Mouse (Mus musculus) embryonic stem cell, embryonic (primary cell): ENCODE data around the gene Spire2.

Experiments used
- CTCF ChIA-PET, 4 experiments: fragments of 300-600 bp in 2 of 4; fragments of 350-600 bp in 2 of 4; sonication (Branson Sonifier 250); formaldehyde crosslinking; loops; one replicate each; lab custom pipeline; 2022; ENCODE audit warnings: inconsistent platforms in 2 of 4; lab: Charles Lee
- POLR2A ChIA-PET, 4 experiments: fragments of 300-600 bp in 2 of 4; fragments of 350-600 bp in 2 of 4; sonication (Branson Sonifier 250); formaldehyde crosslinking; loops; one replicate each; lab custom pipeline; 2022; ENCODE audit warnings: antibody characterized with exemption in 4 of 4, inconsistent platforms in 1 of 4; lab: Charles Lee

Gene Spire2

DNA sequence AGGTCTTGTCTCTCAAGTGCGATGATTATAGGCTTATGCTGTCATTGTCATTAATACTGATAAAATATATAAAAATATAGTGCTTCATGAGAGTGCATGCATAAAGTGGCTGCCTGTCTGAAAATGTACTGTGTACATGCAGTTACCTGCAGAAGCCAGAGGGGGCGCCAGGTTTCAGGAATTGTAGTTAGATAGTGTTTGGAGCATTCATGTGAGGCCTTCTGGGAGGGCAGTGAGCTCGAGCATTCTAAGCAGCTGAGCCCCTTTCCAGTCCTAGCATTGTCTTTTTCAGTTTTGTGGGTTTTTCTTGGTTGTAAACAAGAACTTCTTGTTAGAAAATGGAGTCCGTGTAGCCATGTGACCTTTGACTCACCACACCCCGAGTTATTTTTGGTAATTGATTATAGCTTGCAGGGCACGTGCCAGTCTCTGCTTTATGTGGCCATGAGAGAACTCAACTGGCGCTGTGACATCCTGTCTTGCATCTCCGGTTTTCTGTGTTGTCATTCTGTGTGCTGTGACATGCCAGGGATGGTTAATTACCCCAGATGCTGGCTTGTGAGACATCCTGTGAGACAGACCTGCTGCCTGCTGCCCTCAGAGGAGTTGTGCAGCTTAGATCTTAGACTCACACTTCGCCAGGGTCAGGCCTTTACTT, 52.5 kb downstream of the Spire2 start:
- ChIA-PET CTCF (interaction anchor here (0.5 to 2.0 kb wide), 40 partner anchors 8 to 245 kb away, joined by 3 to 16 read pairs (median 4); partner anchors contain the start of genes Mc1r (in 3 of the 4), Tcf25 (in 3 of the 4), Spata2l (in 1 of the 4) and Spire2 (in 1 of the 4)), POLR2A (interaction anchor here in 2 of 4 experiments (0.9 to 3.9 kb wide), 11 partner anchors 9 to 69 kb away, joined by 3 to 17 read pairs (median 5); partner anchors contain the start of genes Mc1r (in 2 of the 2) and Tcf25 (in 2 of the 2))

DNA sequence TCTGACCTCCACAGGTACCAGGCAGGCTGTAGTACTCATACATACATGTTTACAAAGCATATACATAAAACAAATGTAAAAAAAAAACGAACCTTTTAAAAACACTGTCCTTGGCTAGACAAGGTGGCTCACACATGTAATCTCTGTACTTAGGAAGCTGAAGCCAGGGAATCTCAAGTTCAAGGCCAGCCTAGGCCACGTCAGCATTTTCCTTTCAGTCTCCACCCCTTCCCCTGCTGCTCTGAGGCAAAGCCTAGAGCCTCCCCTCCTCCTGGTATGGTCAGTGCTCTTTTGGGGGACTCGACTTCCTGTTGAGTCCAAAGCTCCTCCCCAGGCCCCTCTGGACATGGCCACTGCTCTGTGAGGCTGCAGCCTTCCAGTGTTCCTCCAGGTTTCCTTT, 54.5 kb downstream of the Spire2 start:
- POLR2A ChIA-PET = interaction anchor here in 3 of 4 experiments (0.5 to 1.9 kb wide), 7 partner anchors 13 to 891 kb away, joined by 3 to 8 read pairs (median 3); partner anchors contain the start of genes Tcf25 (in 2 of the 3) and Def8 (in 1 of the 3)
- CTCF ChIA-PET = interaction anchor here in 2 of 4 experiments (0.7 to 1.6 kb wide), 3 partner anchors 20 to 36 kb away, joined by 3 to 5 read pairs (median 3); partner anchors contain the start of gene Mc1r (in 2 of the 2)

DNA sequence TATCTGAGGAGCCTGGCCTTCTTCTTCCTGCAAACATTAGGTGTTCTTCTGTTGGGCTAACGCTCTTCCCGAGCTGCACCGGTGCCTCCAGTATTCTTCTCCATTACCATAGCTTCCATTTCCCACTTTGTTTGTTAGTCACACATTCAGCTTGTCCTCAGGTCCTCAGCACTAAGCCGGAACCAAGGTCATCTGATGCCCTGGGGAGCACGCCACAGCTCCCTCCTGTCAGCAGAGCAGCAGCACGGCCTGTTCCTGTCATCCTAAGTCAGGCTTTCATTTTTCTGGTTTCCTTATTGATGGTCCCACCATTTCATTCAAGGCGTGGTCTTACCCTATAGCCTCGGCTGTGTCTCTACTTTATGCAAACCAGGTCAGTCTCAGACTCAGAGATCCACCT, 55.3 kb downstream of the Spire2 start:
- CTCF ChIA-PET = interaction anchor here in 2 of 4 experiments (0.7 to 1.6 kb wide), 4 partner anchors 18 to 35 kb away, joined by 3 to 5 read pairs (median 3); partner anchors contain the start of gene Mc1r (in 2 of the 2)
- POLR2A ChIA-PET = interaction anchor here in 2 of 4 experiments (0.8 to 1.9 kb wide), 4 partner anchors 14 to 892 kb away, joined by 3 to 8 read pairs (median 4); partner anchors contain the start of gene Tcf25 (in 2 of the 2)

DNA sequence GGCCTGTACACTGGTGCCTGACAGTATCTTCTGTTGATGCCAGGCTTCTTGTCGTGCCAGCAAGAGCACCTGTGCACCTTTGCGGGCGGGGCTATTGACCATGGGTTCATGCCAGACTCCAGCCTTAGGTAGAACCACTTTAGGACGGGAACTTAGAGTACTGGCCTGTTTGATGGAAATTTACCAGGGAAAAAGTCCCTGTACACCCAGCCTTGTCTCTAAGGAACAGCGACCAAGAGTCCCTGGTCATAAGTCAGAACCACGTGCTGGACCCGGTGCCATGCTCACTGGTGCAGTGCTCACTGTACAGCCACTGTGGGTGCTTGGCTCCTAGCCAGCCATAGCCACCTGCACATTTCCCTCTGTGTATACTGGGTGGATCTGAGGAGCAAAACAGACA, 56.5 kb downstream of the Spire2 start:
- CTCF ChIA-PET = interaction anchor here in 3 of 4 experiments (0.9 to 2.3 kb wide), 4 partner anchors 18 to 54 kb away, joined by 3 to 7 read pairs (median 3); partner anchors contain the start of gene Mc1r (in 1 of the 3)
- POLR2A ChIA-PET = interaction anchor here in 2 of 4 experiments (0.6 to 1.2 kb wide), 5 partner anchors 13 to 277 kb away, joined by 3 read pairs; partner anchors contain the start of gene Tcf25 (in 1 of the 2)

DNA sequence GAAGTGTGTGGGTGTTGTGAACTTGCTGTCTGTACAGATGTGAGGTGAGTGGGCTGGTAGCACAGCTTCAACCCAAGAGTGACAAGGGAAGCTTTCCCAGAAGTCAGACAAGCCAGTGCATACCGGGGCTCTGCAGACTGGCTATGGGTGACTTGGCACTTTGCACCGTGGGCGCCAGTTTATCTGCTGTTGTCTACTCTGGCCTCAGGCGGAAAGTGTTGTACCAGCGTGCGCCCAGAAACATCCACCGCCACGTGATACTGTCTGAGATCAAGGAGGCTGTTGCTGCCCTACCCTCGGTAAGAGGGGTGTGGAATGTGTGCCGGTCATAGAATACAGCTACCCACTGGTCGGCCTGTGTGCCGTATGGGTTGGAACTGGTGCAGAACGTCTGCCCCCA, 65.8 kb downstream of the Spire2 start:
- ChIA-PET POLR2A (interaction anchor here in 3 of 4 experiments (1.0 to 2.5 kb wide), 14 partner anchors 8 to 818 kb away, joined by 3 to 14 read pairs (median 4); partner anchors contain the start of genes Mc1r (in 2 of the 3) and Tcf25 (in 1 of the 3)), CTCF (interaction anchor here (0.8 to 2.0 kb wide), 11 partner anchors 8 to 45 kb away, joined by 3 to 18 read pairs (median 4); partner anchors contain the start of gene Mc1r (in 4 of the 4))

DNA sequence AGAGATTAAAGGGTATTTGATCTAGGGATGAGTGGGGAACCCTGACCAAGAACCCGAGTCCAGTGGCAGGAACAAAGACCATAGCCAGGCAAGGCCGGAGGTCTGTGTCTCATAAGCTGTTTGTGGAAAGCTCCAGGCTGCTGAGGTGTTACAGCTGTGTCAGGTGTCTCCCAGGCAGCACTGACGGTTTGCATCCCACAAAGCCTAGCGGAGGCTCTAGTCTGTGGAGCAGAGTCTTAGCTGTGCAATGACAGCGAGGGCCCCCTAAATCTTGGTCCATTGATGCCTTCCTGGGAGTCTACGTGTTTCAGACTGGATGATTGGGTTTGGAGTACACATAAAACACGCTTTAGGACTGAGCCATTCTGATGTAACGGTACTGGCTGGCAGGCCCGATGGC, 69.4 kb downstream of the Spire2 start:
- POLR2A ChIA-PET = no interaction called here
- CTCF ChIA-PET = interaction anchor here in 1 of 4 experiments (1.1 kb wide), 1 partner anchor 17 kb away, joined by 4 read pairs; no protein-coding TSS in a partner anchor

DNA sequence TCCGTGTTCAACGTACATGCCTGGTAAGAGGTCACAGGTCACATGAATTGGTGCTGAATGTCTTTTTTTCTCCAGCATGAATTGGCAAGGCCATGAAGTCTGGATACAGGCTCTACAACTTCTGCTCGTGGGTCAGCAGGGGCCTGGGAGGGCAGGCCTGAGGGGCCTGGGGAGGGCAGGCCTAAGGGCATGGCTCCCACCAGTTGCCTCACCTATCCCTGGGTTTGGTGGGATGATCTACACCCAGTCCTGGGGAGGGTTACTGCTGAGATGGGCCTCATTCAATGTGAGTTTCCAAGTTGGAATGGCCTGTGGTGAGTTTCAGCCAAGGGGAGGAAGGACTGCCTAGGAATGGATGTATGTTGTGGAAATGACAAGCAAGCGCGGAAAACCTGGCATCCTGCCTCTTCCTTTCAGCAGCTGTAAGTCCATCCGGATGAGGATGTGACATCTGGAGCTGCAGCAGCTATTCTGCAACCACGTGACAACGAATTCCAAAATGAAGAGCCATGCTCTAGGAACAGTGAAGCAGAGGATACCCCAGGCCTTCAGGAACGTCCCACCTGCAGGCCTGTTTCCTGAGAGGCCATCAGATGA, 70.3 kb downstream of the Spire2 start:
- POLR2A ChIA-PET = interaction anchor here in 2 of 4 experiments (1.0 to 2.5 kb wide), 7 partner anchors 10 to 29 kb away, joined by 3 to 24 read pairs (median 7); partner anchors contain the start of gene Tcf25 (in 1 of the 2)
- CTCF ChIA-PET = interaction anchor here in 1 of 4 experiments (0.7 kb wide), 1 partner anchor 104 kb away, joined by 3 read pairs; no protein-coding TSS in a partner anchor

DNA sequence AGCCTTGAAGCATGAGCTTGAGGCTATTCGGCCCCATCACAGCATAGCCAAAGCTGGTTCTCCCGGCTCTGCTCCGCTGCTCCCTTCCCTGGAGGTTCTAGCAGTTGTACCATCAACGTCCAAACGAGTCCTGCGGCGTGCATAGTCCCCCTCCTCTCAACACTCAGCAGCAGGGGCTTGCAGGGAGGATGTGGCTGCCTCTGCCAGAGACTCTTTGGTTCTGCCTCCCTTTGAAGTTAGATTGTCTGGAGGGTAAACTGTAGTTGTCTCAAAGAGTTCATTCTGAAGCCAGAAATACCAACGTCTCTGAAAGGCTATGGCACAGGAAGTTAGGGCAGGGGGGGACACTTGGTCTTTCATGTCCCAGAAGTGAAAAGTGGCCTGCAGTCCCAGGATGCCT, 72.0 kb downstream of the Spire2 start:
- ChIA-PET CTCF (interaction anchor here in 1 of 4 experiments (1.4 kb wide), 1 partner anchor 19 kb away, joined by 4 read pairs; no protein-coding TSS in a partner anchor), POLR2A (interaction anchor here in 1 of 4 experiments (1.8 to 2.5 kb wide), 3 partner anchors 13 to 31 kb away, joined by 7 to 15 read pairs (median 7); partner anchors contain the start of gene Tcf25)

DNA sequence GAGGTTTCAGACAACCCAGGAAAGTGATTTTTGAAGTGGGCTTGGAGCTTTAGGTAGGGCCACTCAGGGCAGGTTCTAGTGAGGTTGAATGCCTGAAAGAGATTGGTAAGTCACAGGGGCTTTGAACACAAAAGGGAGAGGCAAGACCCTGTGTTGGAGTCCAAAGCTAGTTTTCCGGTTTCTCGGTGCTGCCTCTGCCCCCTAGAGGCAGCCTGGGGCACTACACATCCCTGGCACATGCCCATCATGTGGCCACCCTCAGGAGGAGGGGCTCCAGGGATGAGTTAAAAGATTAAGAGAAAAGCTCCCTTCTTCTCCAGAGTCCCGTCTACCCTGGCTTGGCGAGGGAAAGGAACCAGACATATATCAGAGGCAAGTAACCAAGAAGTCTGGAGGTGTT, 74.3 kb downstream of the Spire2 start, which contains the start of gene Mc1r:
Gene Mc1r, plus strand, starts transcription at position 322 of the 400 bp plus-strand sequence.
- POLR2A ChIA-PET = interaction anchor here in 3 of 4 experiments (0.5 to 3.7 kb wide), 37 partner anchors 9 to 795 kb away, joined by 3 to 17 read pairs (median 4); partner anchors contain the start of genes Tcf25 (in 2 of the 3), Afg3l1 (in 1 of the 3), Chmp1a (in 1 of the 3) and Spata33 (in 1 of the 3)

DNA sequence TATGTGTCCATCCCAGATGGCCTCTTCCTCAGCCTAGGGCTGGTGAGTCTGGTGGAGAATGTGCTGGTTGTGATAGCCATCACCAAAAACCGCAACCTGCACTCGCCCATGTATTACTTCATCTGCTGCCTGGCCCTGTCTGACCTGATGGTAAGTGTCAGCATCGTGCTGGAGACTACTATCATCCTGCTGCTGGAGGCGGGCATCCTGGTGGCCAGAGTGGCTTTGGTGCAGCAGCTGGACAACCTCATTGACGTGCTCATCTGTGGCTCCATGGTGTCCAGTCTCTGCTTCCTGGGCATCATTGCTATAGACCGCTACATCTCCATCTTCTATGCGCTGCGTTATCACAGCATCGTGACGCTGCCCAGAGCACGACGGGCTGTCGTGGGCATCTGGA, 75.1 kb downstream of the Spire2 start:
- ChIA-PET POLR2A (interaction anchor here in 2 of 4 experiments (0.9 to 3.7 kb wide), 19 partner anchors 10 to 125 kb away, joined by 3 to 17 read pairs (median 4); partner anchors contain the start of gene Tcf25 (in 2 of the 2)), CTCF (interaction anchor here (0.7 to 2.9 kb wide), 38 partner anchors 8 to 300 kb away, joined by 3 to 29 read pairs (median 4); partner anchors contain the start of genes Chmp1a (in 2 of the 4), Spata33 (in 2 of the 4), Dbndd1 (in 1 of the 4) and Spata2l (in 1 of the 4))

More for the DNA sequence above, 74.3 kb downstream of the Spire2 start, which contains the start of gene Mc1r:
- CTCF ChIA-PET = interaction anchor here (0.6 to 2.9 kb wide), 99 partner anchors 8 to 1875 kb away, joined by 3 to 29 read pairs (median 4); partner anchors contain the start of genes Dbndd1 (in 3 of the 4), Chmp1a (in 2 of the 4), Spata2l (in 2 of the 4) and Spata33 (in 2 of the 4)

DNA sequence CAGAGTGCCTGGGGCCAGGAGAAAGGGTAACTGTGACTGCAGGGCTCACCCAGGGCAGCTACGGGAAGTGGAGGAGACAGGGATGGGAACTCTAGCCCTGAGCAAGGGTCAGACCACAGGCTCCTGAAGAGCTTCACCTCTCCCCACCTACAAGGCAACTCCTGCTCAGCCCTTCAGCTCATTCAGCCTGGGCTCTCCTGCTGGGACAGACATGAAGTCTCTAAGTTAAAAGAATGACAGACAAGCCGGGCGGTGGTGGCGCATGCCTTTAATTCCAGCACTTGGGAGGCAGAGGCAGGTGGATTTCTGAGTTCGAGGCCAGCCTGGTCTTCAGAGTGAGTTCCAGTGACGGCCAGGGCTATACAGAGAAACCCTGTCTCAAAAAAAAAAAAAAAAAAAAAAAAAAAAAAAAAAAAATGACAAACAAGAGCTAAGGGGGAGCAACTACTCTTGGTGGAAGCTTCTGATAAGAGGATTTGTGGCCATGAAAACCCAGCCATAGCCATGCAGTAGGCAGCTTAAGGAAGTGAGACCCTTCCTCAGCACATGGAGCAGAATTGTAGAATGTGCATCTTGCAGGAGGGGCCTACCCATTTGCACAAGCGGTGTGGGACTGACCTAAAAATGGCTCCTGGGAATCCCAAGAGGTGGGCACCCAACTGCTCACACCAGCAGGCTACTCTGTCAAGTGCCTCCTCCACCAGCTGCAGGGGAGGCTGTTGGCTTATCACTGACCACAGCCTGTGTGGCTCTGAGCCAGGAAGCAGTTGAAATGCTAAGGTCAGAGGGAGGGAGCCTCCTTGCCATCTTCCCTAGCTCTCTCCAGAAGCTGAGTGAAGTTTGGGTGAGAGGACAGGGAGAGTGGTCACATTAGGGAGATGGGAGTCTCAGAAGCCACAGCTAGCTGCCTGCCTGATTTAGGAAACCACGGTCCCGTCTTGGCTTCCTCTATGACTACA, 76.4 kb downstream of the Spire2 start:
- POLR2A ChIA-PET = interaction anchor here in 3 of 4 experiments (0.6 to 3.7 kb wide), 12 partner anchors 11 to 267 kb away, joined by 3 to 17 read pairs (median 4); partner anchors contain the start of gene Tcf25 (in 2 of the 3)
- CTCF ChIA-PET = interaction anchor here in 3 of 4 experiments (0.6 to 2.8 kb wide), 7 partner anchors 9 to 302 kb away, joined by 3 to 13 read pairs (median 4); no protein-coding TSS in a partner anchor

DNA sequence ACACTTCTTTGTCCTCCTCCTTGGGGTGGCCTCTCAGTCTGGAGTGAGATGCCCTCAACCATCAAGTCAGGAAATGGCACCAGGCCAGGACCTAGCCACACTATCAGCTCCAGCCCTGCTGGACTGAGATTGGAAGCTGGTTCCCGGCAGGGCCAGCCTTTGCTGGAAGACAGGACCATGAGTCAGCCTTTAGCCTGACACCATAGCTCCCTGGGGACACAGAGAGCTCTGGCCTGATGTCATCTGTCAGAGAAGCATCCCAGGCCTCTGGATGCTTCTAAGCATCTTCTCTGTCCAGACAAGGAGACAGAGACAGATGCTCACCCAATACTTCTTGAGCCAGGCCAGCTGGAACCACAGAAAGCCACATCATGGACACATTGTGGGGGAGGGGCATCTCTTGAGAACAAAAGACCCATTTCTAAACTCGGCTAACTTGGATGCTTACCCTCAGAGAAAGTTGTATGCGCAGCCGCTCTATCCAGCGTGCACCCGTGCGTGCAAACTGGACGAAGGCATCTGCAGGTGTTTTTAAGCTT, 77.6 kb downstream of the Spire2 start:
- POLR2A ChIA-PET = interaction anchor here in 2 of 4 experiments (0.6 to 1.8 kb wide), 13 partner anchors 12 to 1232 kb away, joined by 3 to 5 read pairs (median 3); partner anchors contain the start of gene Tcf25 (in 1 of the 2)
- CTCF ChIA-PET = interaction anchor here (0.6 to 1.7 kb wide), 8 partner anchors 12 to 992 kb away, joined by 3 to 10 read pairs (median 4); partner anchors contain the start of gene Dbndd1 (in 1 of the 4)

DNA sequence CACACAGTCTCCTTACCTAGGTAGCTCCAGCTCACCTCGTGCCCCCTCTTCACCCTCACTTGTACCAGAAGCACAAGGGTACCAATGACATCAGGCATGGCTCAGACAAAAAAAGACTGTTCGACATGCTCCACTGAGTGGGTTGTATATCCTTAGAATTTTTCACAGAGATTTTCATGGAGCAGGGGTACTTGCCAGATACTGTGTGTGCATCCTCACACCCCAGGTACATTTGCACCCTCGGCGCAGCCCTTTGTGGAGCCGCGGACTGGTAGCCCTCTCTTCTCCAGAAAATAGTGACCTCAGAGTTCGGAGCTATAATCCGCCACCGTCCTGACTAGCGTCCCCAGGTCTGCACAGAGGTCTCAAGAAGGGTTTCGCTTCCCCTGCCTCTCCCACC, 78.3 kb downstream of the Spire2 start:
- ChIA-PET POLR2A (interaction anchor here in 3 of 4 experiments (0.6 to 1.6 kb wide), 13 partner anchors 12 to 198 kb away, joined by 3 to 5 read pairs (median 3); partner anchors contain the start of genes Chmp1a (in 1 of the 3) and Spata33 (in 1 of the 3)), CTCF (interaction anchor here in 2 of 4 experiments (0.6 to 1.1 kb wide), 3 partner anchors 12 to 88 kb away, joined by 4 to 14 read pairs (median 4); no protein-coding TSS in a partner anchor)

DNA sequence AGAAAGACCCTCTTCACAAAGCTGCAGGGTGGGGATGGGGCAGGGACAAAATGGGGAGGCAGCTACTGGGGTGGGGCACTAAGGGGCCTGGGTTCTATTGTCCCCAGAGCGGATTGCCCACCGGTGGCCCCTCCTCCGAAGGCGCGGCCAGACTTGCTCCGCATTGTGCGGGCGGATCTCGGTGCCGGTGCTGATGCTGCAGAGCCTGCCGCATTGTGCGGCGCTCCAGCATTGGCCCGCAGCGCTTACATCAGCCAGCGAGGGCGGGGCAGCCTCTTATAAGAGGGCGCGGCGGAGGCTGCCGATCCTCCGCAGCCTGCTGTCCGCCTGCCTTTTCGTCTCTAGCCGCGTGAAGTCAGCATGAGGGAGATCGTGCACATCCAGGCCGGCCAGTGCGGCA, 78.7 kb downstream of the Spire2 start, which contains the start of gene Tubb3:
Gene Tubb3, plus strand, starts transcription at position 179 of the 400 bp plus-strand sequence.
- ChIA-PET POLR2A (interaction anchor here in 3 of 4 experiments (0.6 to 2.3 kb wide), 13 partner anchors 34 to 374 kb away, joined by 3 to 11 read pairs (median 3); partner anchors contain the start of genes Chmp1a (in 1 of the 3), Spata33 (in 1 of the 3) and Tcf25 (in 1 of the 3)), CTCF (interaction anchor here in 2 of 4 experiments (0.6 to 1.1 kb wide), 3 partner anchors 11 to 88 kb away, joined by 4 to 14 read pairs (median 4); no protein-coding TSS in a partner anchor)
